Mouse (Mus musculus) kidney, adult 2 months (tissue): ENCODE data around the gene Vps13d. TPM values are rescaled to one million over a fixed set of nuclear protein-coding genes. Genes with fewer than 3 reads are reported as not detected.

Experiments used
- DNase-seq: peaks from one replicate; pipeline ENCODE4 v3.0.0; 2021
- H3K27ac ChIP-seq: fragments of 200-500 bp; 2 replicates; pipeline ENCODE4 v1.5.1; 2012; ENCODE audit warnings: low read depth, low read length, control low read depth, inconsistent platforms; ENCODE audit not compliant: insufficient read depth
- H3K27me3 ChIP-seq: fragments of 200-500 bp; replicated peaks from 2 replicates; pipeline ENCODE4 v1.6.1; 2012; ENCODE audit warnings: mild to moderate bottlenecking, moderate library complexity, low read length, inconsistent platforms; ENCODE audit not compliant: control insufficient read depth, insufficient read depth
- H3K36me3 ChIP-seq: fragments of 200-500 bp; 2 replicates; pipeline ENCODE4 v1.6.1; 2012; ENCODE audit warnings: mild to moderate bottlenecking, moderate library complexity, low read length, inconsistent platforms; ENCODE audit not compliant: control insufficient read depth, insufficient read depth
- H3K4me1 ChIP-seq: fragments of 200-500 bp; 2 replicates; pipeline ENCODE4 v1.6.1; 2011; ENCODE audit warnings: low read length; ENCODE audit not compliant: control insufficient read depth, insufficient read depth
- H3K4me3 ChIP-seq: fragments of 200-500 bp; 2 replicates; pipeline ENCODE4 v1.5.1; 2011; ENCODE audit warnings: mild to moderate bottlenecking, low read depth, low read length, control low read depth; ENCODE audit not compliant: insufficient read depth
- CTCF ChIP-seq: fragments of 200-500 bp; conservative IDR thresholded peaks from 2 replicates; pipeline ENCODE4 v1.5.1; 2011; ENCODE audit warnings: low read depth, mild to moderate bottlenecking, control low read depth, low read length, moderate library complexity, mixed read lengths; ENCODE audit not compliant: insufficient read depth, insufficient read length
- POLR2A ChIP-seq: fragments of 200-500 bp; IDR thresholded peaks from one replicate; pipeline ENCODE4 v1.6.1; 2011; ENCODE audit warnings: low read depth, low read length, control low read depth
- WGBS: fragments of 180-500 bp; shearing (Covaris S2); methylation state at CpG from one replicate; pipeline ENCODE4 v1.1.7; 2018; 5-methylcytosine and 5-hydroxymethylcytosine counted together
- polyA plus RNA-seq: library from polyadenylated mRNA; depleted of rRNA; stranded (reverse); fragments of >200 nt; gene quantifications from 2 replicates; pipeline ENCODE4 v1.2.3, GENCODE M21; 2012

The Vps13d gene
- polyA plus RNA-seq, 1 experiment, result 19.8 TPM

- Histone ChIP-seq H3K4me1 (no peaks in the 10 kb centered on the region), H3K36me3 (no peaks in the 10 kb centered on the region), H3K4me3 (no peak overlapping the region), H3K27me3 (no peaks in the 10 kb centered on the region), H3K27ac (no peak overlapping the region)
- peak; percentile 32 for DNase-seq
- TF ChIP-seq POLR2A (no peak), CTCF (peak; percentile 42)
- WGBS, result 65% methylated on average over 15 of the region's 15 CpGs
These were observed 24.6 kb upstream of the Vps13d start for GRCm38 (mm10) chr4:145219240-145219985.

DNA sequence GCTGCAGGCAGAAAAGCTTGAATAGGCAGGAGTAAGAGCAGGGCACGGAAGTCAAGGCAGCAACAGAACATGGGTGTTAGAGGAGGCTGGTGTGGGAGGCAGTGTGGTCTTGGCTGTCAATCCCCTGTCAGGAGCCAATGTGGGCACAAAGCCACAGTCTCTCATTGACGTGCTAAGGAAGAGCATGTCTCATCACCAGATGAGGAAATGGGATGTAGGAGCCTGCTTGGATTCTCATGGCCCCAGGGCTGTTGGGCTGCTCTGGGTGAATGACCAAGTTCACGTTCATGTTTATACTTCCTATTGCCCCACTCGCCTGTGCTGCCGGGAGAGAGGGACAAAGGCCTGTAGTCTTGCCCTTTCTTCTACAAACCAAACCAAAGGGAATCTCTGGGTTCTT, 23.0 kb upstream of the Vps13d start:
- DNase-seq, result no peak
- H3K27me3 ChIP-seq, result no peaks in the 10 kb centered on the region
- H3K27ac ChIP-seq, result no peak overlapping the region
- TF ChIP-seq CTCF (no peak), POLR2A (no peak)
- H3K4me1 ChIP-seq, result no peaks in the 10 kb centered on the region
- no peaks in the 10 kb centered on the region for H3K36me3 ChIP-seq
- no peak overlapping the region for H3K4me3 ChIP-seq
- WGBS, result 69% methylated on average over 5 of the region's 5 CpGs

DNA sequence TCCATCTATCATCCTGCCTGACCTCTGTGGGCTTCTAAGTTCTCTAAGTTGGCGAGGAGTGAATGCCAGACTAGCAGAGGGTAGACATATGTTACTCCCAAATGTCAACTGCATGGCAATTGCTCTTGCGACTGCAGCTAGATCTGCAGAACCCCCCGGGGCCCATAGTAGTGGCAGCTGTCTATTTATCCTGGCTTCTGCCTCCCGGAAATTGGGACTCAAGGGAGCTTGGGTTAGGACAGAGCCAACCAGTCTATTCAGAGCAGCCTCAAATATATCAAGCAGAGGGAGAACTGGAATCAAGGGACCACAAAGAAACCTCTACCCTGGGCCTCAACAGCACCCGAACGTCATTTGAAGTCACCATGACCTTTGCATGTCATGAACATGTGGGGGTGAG, 22.2 kb upstream of the Vps13d start:
- Histone ChIP-seq H3K4me3 (no peak overlapping the region), H3K27me3 (no peaks in the 10 kb centered on the region), H3K36me3 (no peaks in the 10 kb centered on the region), H3K27ac (no peak overlapping the region), H3K4me1 (no peaks in the 10 kb centered on the region)
- TF ChIP-seq CTCF (no peak), POLR2A (no peak)
- DNase-seq, result no peak
- WGBS, result 75% methylated on average over 6 of the region's 6 CpGs

GRCm38 (mm10) chr4:145215396-145215795, 20.6 kb upstream of the Vps13d start:
- no peak overlapping the region for H3K4me3 ChIP-seq
- no peaks in the 10 kb centered on the region for H3K36me3 ChIP-seq
- no peak for TF ChIP-seq CTCF
- no peak for TF ChIP-seq POLR2A
- peak; percentile 63 for DNase-seq
- H3K27me3 ChIP-seq, result no peaks in the 10 kb centered on the region
- no peak overlapping the region for H3K27ac ChIP-seq
- H3K4me1 ChIP-seq, result no peaks in the 10 kb centered on the region
- 74% methylated on average over 2 of the region's 2 CpGs for whole genome bisulfite sequencing

DNA sequence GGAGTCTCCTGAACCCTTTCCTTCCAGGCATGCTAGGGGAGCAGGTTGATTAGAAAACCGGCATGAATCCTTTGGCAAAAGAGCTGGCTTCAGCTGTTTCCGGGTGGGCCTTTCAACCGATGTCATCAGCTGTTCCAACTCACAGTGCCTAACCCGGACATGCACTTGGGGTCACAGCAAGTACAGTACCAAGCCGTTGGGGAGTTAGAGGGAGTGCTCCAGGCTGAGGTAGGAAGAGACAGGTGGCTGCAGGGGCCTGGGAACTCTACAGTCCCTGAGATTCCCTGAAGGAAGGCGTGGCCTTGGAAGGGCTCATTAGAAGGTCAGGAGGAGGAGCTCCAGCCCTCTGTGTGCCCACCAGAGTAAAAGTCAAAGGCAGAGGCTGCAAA, 20.0 kb upstream of the Vps13d start:
- DNase-seq, result no peak
- Histone ChIP-seq H3K27me3 (no peaks in the 10 kb centered on the region), H3K4me3 (no peak overlapping the region), H3K27ac (no peak overlapping the region), H3K36me3 (no peaks in the 10 kb centered on the region), H3K4me1 (no peaks in the 10 kb centered on the region)
- TF ChIP-seq POLR2A (no peak), CTCF (no peak)
- WGBS, result 29% methylated on average over 6 of the region's 6 CpGs

- Histone ChIP-seq H3K27ac (no peak overlapping the region), H3K36me3 (no peaks in the 10 kb centered on the region), H3K4me3 (no peak overlapping the region), H3K4me1 (no peaks in the 10 kb centered on the region), H3K27me3 (no peaks in the 10 kb centered on the region)
- 35% methylated on average over 8 of the region's 8 CpGs for WGBS
- TF ChIP-seq POLR2A (no peak), CTCF (peak; percentile 93)
- DNase-seq, result peak; percentile 92
These were observed 19.4 kb upstream of the Vps13d start for GRCm38 (mm10) chr4:145213999-145214785.

- Histone ChIP-seq H3K27me3 (no peaks in the 10 kb centered on the region), H3K27ac (no peak overlapping the region), H3K36me3 (no peaks in the 10 kb centered on the region), H3K4me1 (no peaks in the 10 kb centered on the region), H3K4me3 (no peak overlapping the region)
- WGBS, result 72% methylated on average over 2 of the region's 2 CpGs
- TF ChIP-seq POLR2A (no peak), CTCF (no peak)
- no peak for DNase-seq
These were observed 16.3 kb upstream of the Vps13d start for GRCm38 (mm10) chr4:145211076-145211475.

DNA sequence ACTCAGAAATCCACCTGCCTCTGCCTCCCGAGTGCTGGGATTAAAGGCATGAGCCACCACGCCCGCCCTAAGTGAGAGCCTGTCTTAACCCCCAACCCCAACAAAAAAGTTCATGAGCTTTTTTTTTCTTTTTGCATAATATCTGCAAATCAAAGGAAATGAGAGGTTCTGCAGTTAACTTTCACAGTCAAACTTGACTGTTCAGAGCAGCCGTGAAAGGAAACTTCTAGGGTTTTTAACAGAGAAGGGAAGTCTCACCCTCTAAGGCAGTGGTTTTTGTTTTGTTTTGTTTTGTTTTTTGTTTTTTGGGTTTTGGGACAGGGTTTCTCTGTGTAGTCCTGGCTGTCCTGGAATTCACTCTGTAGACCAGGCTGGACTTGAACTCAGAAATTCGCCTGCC, 15.8 kb upstream of the Vps13d start:
- Histone ChIP-seq H3K4me1 (no peaks in the 10 kb centered on the region), H3K4me3 (no peak overlapping the region), H3K27me3 (no peaks in the 10 kb centered on the region), H3K27ac (no peak overlapping the region), H3K36me3 (no peaks in the 10 kb centered on the region)
- DNase-seq, result no peak
- 92% methylated on average over 5 of the region's 5 CpGs for WGBS
- TF ChIP-seq CTCF, result no peak
- TF ChIP-seq POLR2A, result no peak
